Mouse (Mus musculus) embryonic facial prominence, embryonic 11.5 days (tissue): ENCODE results near the gene Mex3d. TPM values are rescaled to one million over a fixed set of nuclear protein-coding genes. Genes with fewer than 3 reads are reported as not detected.

ENCODE experiments used
- ATAC-seq: fragments of 200-750 bp; cut with Nextera tagmentation; replicated peaks from 2 replicates; pipeline ENCODE4 v1.8.0; 2017; ENCODE audit warnings: low read depth; ENCODE audit not compliant: insufficient number of reproducible peaks, low FRiP score, low TSS enrichment
- DNase-seq: peaks from one replicate; pipeline ENCODE4 v3.0.0-alpha.2; 2015; ENCODE audit warnings: low spot score
- H3K27ac ChIP-seq: fragments of 300-500 bp; sonication (generic); replicated peaks from 2 replicates; pipeline ENCODE4 v1.5.1; 2014; ENCODE audit warnings: mild to moderate bottlenecking, low read depth, low read length, control low read depth
- H3K27me3 ChIP-seq: fragments of 300-500 bp; sonication (generic); 2 replicates; pipeline ENCODE4 v1.6.1; 2014; ENCODE audit warnings: mild to moderate bottlenecking, low read length, moderate library complexity, mixed read lengths; ENCODE audit not compliant: control insufficient read depth, insufficient read depth
- H3K36me3 ChIP-seq: fragments of 300-500 bp; sonication (generic); replicated peaks from 2 replicates; pipeline ENCODE4 v1.6.1; 2014; ENCODE audit warnings: low read depth, mild to moderate bottlenecking, low read length, moderate library complexity, mixed read lengths; ENCODE audit not compliant: control insufficient read depth, insufficient read depth
- H3K4me1 ChIP-seq: fragments of 300-500 bp; sonication (generic); 2 replicates; pipeline ENCODE4 v1.6.1; 2014; ENCODE audit warnings: low read length, mixed read lengths; ENCODE audit not compliant: control insufficient read depth, insufficient read depth
- H3K4me2 ChIP-seq: fragments of 300-500 bp; sonication (generic); 2 replicates; pipeline ENCODE4 v1.6.1; 2014; ENCODE audit warnings: low read depth, mild to moderate bottlenecking, control low read depth, low read length, moderate library complexity
- H3K4me3 ChIP-seq: fragments of 300-500 bp; sonication (generic); 2 replicates; pipeline ENCODE4 v1.5.1; 2014; ENCODE audit warnings: low read depth, low read length, control low read depth
- H3K9ac ChIP-seq: fragments of 300-500 bp; sonication (generic); replicated peaks from 2 replicates; pipeline ENCODE4 v1.6.1; 2014; ENCODE audit warnings: mild to moderate bottlenecking, control low read depth, low read length
- H3K9me3 ChIP-seq: fragments of 300-500 bp; sonication (generic); replicated peaks from 2 replicates; pipeline ENCODE4 v1.6.1; 2016; ENCODE audit warnings: mild to moderate bottlenecking, low read length, inconsistent platforms, mixed read lengths; ENCODE audit not compliant: control insufficient read depth
- WGBS: fragments of 180-500 bp; shearing (Covaris S2); extraction: QIAGEN DNeasy Blood & Tissue Kit; methylation state at CpG from one replicate; pipeline ENCODE4 v1.1.7; 2014; 5-methylcytosine and 5-hydroxymethylcytosine counted together
- polyA plus RNA-seq: library from polyadenylated mRNA; unstranded; fragments of >200 nt; fragmentation: Nextera tagmentation; extraction: Ambion mirVana; gene quantifications from 2 replicates; pipeline ENCODE4 v1.2.1, GENCODE M21; 2014

The Mex3d gene
- polyA plus RNA-seq, 1 experiment from 2014 or later: 10.3 TPM

- Histone ChIP-seq H3K4me3 (peak within 1 kb of the TSS; percentile 30), H3K9me3 (no peaks in the 10 kb centered on the region; the same call in 1 of the 2 replicates), H3K27ac (no peak within 1 kb of the TSS), H3K4me1 (peaks cover 7% of the 10 kb centered on the region), H3K9ac (peak within 1 kb of the TSS; percentile 25; the same call in 1 of the 2 replicates), H3K4me2 (peak within 1 kb of the TSS; percentile 57), H3K27me3 (peaks cover 63% of the 10 kb centered on the region), H3K36me3 (no peaks in the 10 kb centered on the region)
- ATAC-seq (no peak), DNase-seq (no peak)
- 1% methylated on average over 50 of the region's 53 CpGs for WGBS
These were observed 31.3 kb downstream of the Mex3d start, which contains the start of gene Plk5 for GRCm38 (mm10) chr10:80356001-80356682. Plk5 (plus strand) TSS chr10:80356459.

GRCm38 (mm10) chr10:80355431-80355830 lies 32.0 kb downstream of the Mex3d start:
- no peaks in the 10 kb centered on the region for H3K36me3 ChIP-seq
- H3K9ac ChIP-seq: no peak overlapping the region
- H3K4me2 ChIP-seq: no peak overlapping the region
- no peak for DNase-seq
- H3K27me3 ChIP-seq: peaks cover 68% of the 10 kb centered on the region
- 8% methylated on average over 9 of the region's 9 CpGs for WGBS
- peaks cover 7% of the 10 kb centered on the region for H3K4me1 ChIP-seq
- no peak overlapping the region for H3K4me3 ChIP-seq
- no peak for ATAC-seq
- no peak overlapping the region for H3K27ac ChIP-seq
- no peaks in the 10 kb centered on the region; the same call in 1 of the 2 replicates for H3K9me3 ChIP-seq

- H3K27me3 ChIP-seq: peaks cover 76% of the 10 kb centered on the region
- H3K4me1 ChIP-seq: peaks cover 12% of the 10 kb centered on the region
- no peak for ATAC-seq
- H3K36me3 ChIP-seq: no peaks in the 10 kb centered on the region
- H3K27ac ChIP-seq: no peak overlapping the region
- WGBS: 60% methylated on average over 8 of the region's 8 CpGs
- H3K9me3 ChIP-seq: no peaks in the 10 kb centered on the region
- no peak overlapping the region for H3K4me2 ChIP-seq
- no peak overlapping the region for H3K9ac ChIP-seq
- DNase-seq: no peak
- no peak overlapping the region for H3K4me3 ChIP-seq
These were observed 34.7 kb downstream of the Mex3d start for GRCm38 (mm10) chr10:80352727-80353126.

GRCm38 (mm10) chr10:80351896-80352295 lies 35.6 kb downstream of the Mex3d start:
- Histone ChIP-seq H3K4me3 (no peak overlapping the region), H3K9ac (no peak overlapping the region), H3K4me2 (no peak overlapping the region), H3K27ac (no peak overlapping the region), H3K9me3 (no peaks in the 10 kb centered on the region), H3K4me1 (peaks cover 12% of the 10 kb centered on the region), H3K36me3 (no peaks in the 10 kb centered on the region), H3K27me3 (peaks cover 76% of the 10 kb centered on the region)
- WGBS: 23% methylated on average over 11 of the region's 11 CpGs
- no peak for ATAC-seq
- DNase-seq: no peak

- peak; percentile 91 for DNase-seq
- Histone ChIP-seq H3K4me1 (peaks cover 6% of the 10 kb centered on the region), H3K9me3 (no peaks in the 10 kb centered on the region), H3K4me2 (no peak overlapping the region), H3K9ac (no peak overlapping the region), H3K27me3 (peaks cover 70% of the 10 kb centered on the region), H3K4me3 (no peak overlapping the region), H3K36me3 (no peaks in the 10 kb centered on the region), H3K27ac (no peak overlapping the region)
- 5% methylated on average over 7 of the region's 7 CpGs for WGBS
- peak; percentile 61 for ATAC-seq
These were observed 37.2 kb downstream of the Mex3d start for GRCm38 (mm10) chr10:80350292-80350691.

- H3K9ac ChIP-seq: no peak overlapping the region
- no peak for DNase-seq
- no peak overlapping the region for H3K27ac ChIP-seq
- 16% methylated on average over 24 of the region's 26 CpGs for WGBS
- H3K4me1 ChIP-seq: peaks cover 6% of the 10 kb centered on the region
- peak overlapping the region; percentile 4; the same call in 1 of the 2 replicates for H3K4me2 ChIP-seq
- peaks cover 74% of the 10 kb centered on the region for H3K27me3 ChIP-seq
- no peaks in the 10 kb centered on the region for H3K9me3 ChIP-seq
- H3K4me3 ChIP-seq: no peak overlapping the region
- ATAC-seq: no peak
- H3K36me3 ChIP-seq: no peaks in the 10 kb centered on the region
These were observed 38.5 kb downstream of the Mex3d start for GRCm38 (mm10) chr10:80348981-80349380.

- H3K4me2 ChIP-seq: peak within 1 kb of the TSS; percentile 27
- no peaks in the 10 kb centered on the region for H3K36me3 ChIP-seq
- under 1% methylated on average over 42 of the region's 42 CpGs for WGBS
- H3K27me3 ChIP-seq: peaks cover 81% of the 10 kb centered on the region
- H3K27ac ChIP-seq: no peak within 1 kb of the TSS
- DNase-seq (peak; percentile 67), ATAC-seq (no peak)
- peak within 1 kb of the TSS; percentile 18; the same call in 1 of the 2 replicates for H3K4me3 ChIP-seq
- peaks cover 6% of the 10 kb centered on the region for H3K4me1 ChIP-seq
- no peaks in the 10 kb centered on the region for H3K9me3 ChIP-seq
- no peak within 1 kb of the TSS for H3K9ac ChIP-seq
These were observed 39.1 kb downstream of the Mex3d start, which contains the start of gene Adamtsl5 for GRCm38 (mm10) chr10:80348244-80348781. Adamtsl5 (minus strand) TSS chr10:80348412.

GRCm38 (mm10) chr10:80347514-80347967 lies 39.9 kb downstream of the Mex3d start:
- H3K4me2 ChIP-seq: no peak overlapping the region
- peaks cover 6% of the 10 kb centered on the region for H3K4me1 ChIP-seq
- H3K27me3 ChIP-seq: peaks cover 83% of the 10 kb centered on the region
- 13% methylated on average over 17 of the region's 17 CpGs for WGBS
- no peak overlapping the region for H3K4me3 ChIP-seq
- no peak overlapping the region for H3K27ac ChIP-seq
- no peak overlapping the region for H3K9ac ChIP-seq
- no peak for DNase-seq
- no peaks in the 10 kb centered on the region for H3K9me3 ChIP-seq
- ATAC-seq: no peak
- H3K36me3 ChIP-seq: no peaks in the 10 kb centered on the region
